Mouse (Mus musculus) lung, adult 2 months (tissue): ENCODE results near the gene Chrm1. TPM values are rescaled to one million over a fixed set of nuclear protein-coding genes. Genes with fewer than 3 reads are reported as not detected.
A peak's percentile ranks its signal among the peaks of the same experiment; 100 is the strongest.

Experiments
- DNase-seq: peaks from one replicate; pipeline ENCODE4 v3.0.0; 2022
- H3K4me1 ChIP-seq: fragments of 200-500 bp; 2 replicates; pipeline ENCODE4 v1.6.1; 2011; ENCODE audit warnings: low read length; ENCODE audit not compliant: control insufficient read depth, insufficient read depth
- H3K4me3 ChIP-seq: fragments of 200-500 bp; replicated peaks from 2 replicates; pipeline ENCODE3; 2011; ENCODE audit warnings: low read depth, mild to moderate bottlenecking, control low read depth, low read length; ENCODE audit errors: extremely low read depth
- CTCF ChIP-seq: fragments of 200-500 bp; IDR thresholded peaks from 2 replicates; pipeline ENCODE4 v1.5.1; 2011; ENCODE audit warnings: mild to moderate bottlenecking, low read length, control low read depth; ENCODE audit not compliant: insufficient read depth
- POLR2A ChIP-seq: fragments of 200-500 bp; IDR thresholded peaks from 2 replicates; pipeline ENCODE4 v1.6.1; 2011; ENCODE audit warnings: low read depth, mild to moderate bottlenecking, control low read depth, low read length, borderline replicate concordance; ENCODE audit errors: extremely low read depth
- WGBS: fragments of 180-500 bp; shearing (Covaris S2); methylation state at CpG from one replicate; pipeline ENCODE4 v1.1.7; 2018; 5-methylcytosine and 5-hydroxymethylcytosine counted together
- polyA plus RNA-seq: library from polyadenylated mRNA; depleted of rRNA; stranded (reverse); fragments of >200 nt; gene quantifications from 2 replicates; pipeline ENCODE4 v1.2.3, GENCODE M21; 2012

Chrm1 gene
- polyA plus RNA-seq, 1 experiment, result 0.89 TPM

GRCm38 (mm10) chr19:8679031-8679779 lies 15.6 kb downstream of the Chrm1 start:
- Histone ChIP-seq H3K4me1 (peaks cover 2% of the 10 kb centered on the region; the same call in 1 of the 2 replicates), H3K4me3 (peak overlapping the region; percentile 37)
- no peak for TF ChIP-seq POLR2A
- TF ChIP-seq CTCF, result no peak
- WGBS, result 33% methylated on average over 18 of the region's 18 CpGs
- DNase-seq, result peak; percentile 39

DNA sequence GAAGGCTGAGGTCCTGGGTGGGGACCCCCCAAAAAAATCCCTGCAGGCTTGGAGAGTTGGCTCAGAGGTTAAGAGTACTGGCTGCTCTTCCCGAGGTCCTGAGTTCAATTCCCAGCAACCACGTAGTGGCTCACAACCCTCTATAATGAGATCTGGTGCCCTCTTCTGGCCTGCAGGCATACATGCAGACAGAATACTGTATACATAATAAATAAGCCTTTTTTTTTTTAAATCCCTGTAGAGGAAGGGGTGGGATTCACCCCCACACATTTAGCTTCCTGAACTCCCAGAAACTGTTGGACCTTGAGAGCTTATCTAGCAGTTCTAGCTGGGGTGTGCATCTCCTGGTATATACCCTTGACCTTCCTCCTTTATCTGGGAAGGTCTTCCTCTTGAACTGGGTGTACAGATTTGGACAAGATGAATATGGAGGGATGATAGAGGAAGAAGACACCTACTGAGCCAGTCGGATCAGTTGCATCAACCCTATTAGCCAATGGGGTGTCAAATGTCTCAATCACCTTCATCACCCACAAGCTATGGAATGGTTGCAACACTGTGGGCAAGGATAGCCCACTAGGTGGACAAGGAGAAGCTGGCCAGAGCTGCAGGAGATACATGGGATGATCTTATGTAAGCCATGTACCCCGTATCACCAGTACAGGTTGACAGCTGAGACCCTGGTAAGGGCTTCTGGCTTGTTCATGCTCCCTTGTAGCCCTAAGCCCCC lies 18.2 kb downstream of the Chrm1 start:
- Histone ChIP-seq H3K4me1 (peaks cover 2% of the 10 kb centered on the region; the same call in 1 of the 2 replicates), H3K4me3 (no peak overlapping the region)
- 93% methylated on average over 4 of the region's 4 CpGs for WGBS
- TF ChIP-seq CTCF (no peak), POLR2A (no peak)
- no peak for DNase-seq

GRCm38 (mm10) chr19:8682996-8683395 lies 19.4 kb downstream of the Chrm1 start:
- WGBS, result 0% methylated on average over 3 of the region's 3 CpGs

GRCm38 (mm10) chr19:8683627-8684026 lies 20.0 kb downstream of the Chrm1 start:
- DNase-seq, result no peak
- 69% methylated on average over 2 of the region's 2 CpGs for whole genome bisulfite sequencing
- no peak for TF ChIP-seq POLR2A
- TF ChIP-seq CTCF, result no peak

More at GRCm38 (mm10) chr19:8682996-8683395, 19.4 kb downstream of the Chrm1 start:
- H3K4me1 ChIP-seq, result peaks cover 2% of the 10 kb centered on the region; the same call in 1 of the 2 replicates
- no peak overlapping the region for H3K4me3 ChIP-seq
- DNase-seq, result peak; percentile 59
- peak; percentile 21; the same call in 1 of the 2 replicates for TF ChIP-seq CTCF
- no peak for TF ChIP-seq POLR2A

GRCm38 (mm10) chr19:8691871-8692539 lies 28.4 kb downstream of the Chrm1 start:
- 55% methylated on average over 9 of the region's 9 CpGs for WGBS

More at GRCm38 (mm10) chr19:8683627-8684026, 20.0 kb downstream of the Chrm1 start:
- Histone ChIP-seq H3K4me1 (peaks cover 2% of the 10 kb centered on the region; the same call in 1 of the 2 replicates), H3K4me3 (no peak overlapping the region)

GRCm38 (mm10) chr19:8692740-8693139 lies 29.2 kb downstream of the Chrm1 start:
- TF ChIP-seq CTCF (no peak), POLR2A (no peak)
- WGBS, result 92% methylated on average over 5 of the region's 5 CpGs
- 0 out of 2 replicates have a peak, but pooled peaks cover 2% of the 10 kb centered on the region for H3K4me1 ChIP-seq
- H3K4me3 ChIP-seq, result no peak overlapping the region
- DNase-seq, result no peak

More at GRCm38 (mm10) chr19:8691871-8692539, 28.4 kb downstream of the Chrm1 start:
- DNase-seq, result no peak
- no peak for TF ChIP-seq POLR2A
- Histone ChIP-seq H3K4me1 (0 out of 2 replicates have a peak, but pooled peaks cover 2% of the 10 kb centered on the region), H3K4me3 (no peak overlapping the region)

DNA sequence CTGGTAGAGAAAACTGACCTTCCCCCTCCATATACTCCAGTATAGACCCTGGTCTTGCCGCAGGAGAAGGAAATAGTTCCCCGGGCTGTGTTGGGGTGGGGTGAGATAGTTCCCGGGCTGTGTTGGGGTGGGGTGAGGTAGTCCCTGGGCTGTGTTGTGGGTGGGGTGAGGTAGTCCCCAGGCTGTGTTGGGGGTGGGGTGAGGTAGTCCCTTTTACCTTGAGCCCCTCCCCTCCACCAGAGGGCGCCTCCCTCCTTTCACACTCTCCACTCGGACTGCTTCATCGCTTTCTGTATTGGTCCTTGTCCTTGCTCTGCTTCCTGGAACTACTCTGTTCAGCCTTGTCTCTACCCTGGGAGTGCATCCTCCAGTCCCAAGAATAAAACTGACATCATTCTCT lies 31.7 kb downstream of the Chrm1 start:
- TF ChIP-seq POLR2A (no peak), CTCF (peak; percentile 74)
- Histone ChIP-seq H3K4me3 (no peak overlapping the region), H3K4me1 (0 out of 2 replicates have a peak, but pooled peaks cover 2% of the 10 kb centered on the region)
- peak; percentile 70 for DNase-seq
- 21% methylated on average over 6 of the region's 6 CpGs for WGBS

- Histone ChIP-seq H3K4me1 (peaks cover 6% of the 10 kb centered on the region), H3K4me3 (no peak overlapping the region)
- no peak for TF ChIP-seq POLR2A
- TF ChIP-seq CTCF, result no peak
- no peak for DNase-seq
- 84% methylated on average over 9 of the region's 9 CpGs for WGBS
Measured at GRCm38 (mm10) chr19:8699652-8700051, 36.1 kb downstream of the Chrm1 start.

- TF ChIP-seq POLR2A (no peak), CTCF (no peak)
- DNase-seq, result peak; percentile 57
- 23% methylated on average over 3 of the region's 3 CpGs for WGBS
- no peak overlapping the region for H3K4me3 ChIP-seq
- H3K4me1 ChIP-seq, result peaks cover 6% of the 10 kb centered on the region
Measured at GRCm38 (mm10) chr19:8702458-8702857, 38.9 kb downstream of the Chrm1 start.
